Mouse (Mus musculus) skeletal muscle tissue, adult 2 months (tissue): ENCODE measurements at regions not wholly inside any gene's neighbourhood (a gene's known extent, or its start where the extent isn't known, plus 50 kb on each side); places are given as distances from the start of the nearest gene placed in this dataset.

ENCODE experiments used
- DNase-seq: peaks from one replicate; pipeline ENCODE4 v3.0.0-alpha.2; 2012; ENCODE audit warnings: low read depth, low spot score

GRCm38 (mm10) chr4:68648311-68648710 lies 305.9 kb downstream of the Brinp1 start:
- DNase-seq, result no peak

DNA sequence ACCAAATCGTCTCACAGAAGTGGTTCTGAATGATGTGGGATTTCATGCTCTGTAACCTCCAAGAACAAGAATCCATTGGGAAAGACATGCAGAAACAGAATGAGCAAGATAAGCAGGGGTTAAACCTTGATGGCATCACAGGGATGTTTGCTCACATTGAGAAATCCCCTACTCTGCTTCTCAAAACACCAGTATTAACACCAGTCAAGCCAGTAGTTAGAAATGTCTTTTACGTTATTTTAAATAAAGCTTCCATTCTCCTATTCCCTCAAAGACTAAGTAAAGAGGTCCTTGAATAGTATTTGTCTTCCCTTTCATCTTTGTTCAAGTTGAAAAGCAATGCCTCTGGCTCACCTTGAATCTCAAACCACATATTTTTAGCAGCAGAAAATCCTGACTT lies 320.9 kb downstream of the Brinp1 start:
- no peak for DNase-seq

- DNase-seq, result no peak
Observed at GRCm38 (mm10) chr4:68624025-68624342, 330.2 kb downstream of the Brinp1 start.

DNA sequence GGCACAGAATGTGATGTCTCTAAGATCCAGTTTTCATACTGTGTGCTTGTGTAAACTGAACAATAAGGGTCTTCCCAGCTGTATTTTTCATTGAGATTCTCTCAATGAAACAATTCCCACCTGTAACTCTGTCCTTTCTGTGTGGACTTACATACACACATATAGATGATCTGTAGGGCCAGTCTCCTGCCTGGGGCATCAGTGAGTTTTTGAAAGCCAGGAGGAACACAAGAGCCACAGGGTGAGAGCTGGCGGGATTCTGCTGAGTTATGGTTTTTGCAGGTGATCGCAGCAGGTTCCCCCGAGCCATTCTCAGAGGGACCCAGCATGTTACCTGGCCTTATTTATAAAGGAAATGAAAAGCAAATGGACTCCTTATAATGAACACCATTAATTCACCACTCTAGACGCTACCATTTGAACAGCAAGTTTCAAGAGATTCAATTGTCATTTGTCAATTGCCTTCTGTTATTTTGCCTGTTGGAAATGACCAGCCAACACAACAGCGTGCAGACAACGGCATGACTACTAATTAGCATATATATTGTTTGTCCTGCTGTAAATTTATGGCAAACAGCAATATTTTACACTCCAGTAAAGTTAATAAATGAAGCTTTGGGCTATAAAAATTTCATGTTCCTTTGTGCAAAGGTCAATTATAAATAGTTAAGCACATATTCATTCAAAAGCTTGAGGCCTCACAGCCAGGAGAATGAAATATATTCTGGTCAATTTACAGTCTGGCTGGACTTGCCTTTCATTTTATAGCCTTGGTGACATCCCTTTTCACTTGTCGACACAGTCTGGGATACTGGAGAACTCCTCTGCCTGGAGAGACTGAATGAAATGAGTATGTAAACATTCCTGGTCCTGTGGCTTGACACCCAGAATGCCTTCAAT lies 330.8 kb downstream of the Brinp1 start:
- DNase-seq, result no peak

- DNase-seq, result no peak
Observed at GRCm38 (mm10) chr4:68620585-68620984, 333.6 kb downstream of the Brinp1 start.

GRCm38 (mm10) chr4:68615706-68616397 lies 338.3 kb downstream of the Brinp1 start:
- DNase-seq, result no peak

GRCm38 (mm10) chr4:68612263-68613012 lies 341.8 kb downstream of the Brinp1 start:
- DNase-seq, result no peak

DNA sequence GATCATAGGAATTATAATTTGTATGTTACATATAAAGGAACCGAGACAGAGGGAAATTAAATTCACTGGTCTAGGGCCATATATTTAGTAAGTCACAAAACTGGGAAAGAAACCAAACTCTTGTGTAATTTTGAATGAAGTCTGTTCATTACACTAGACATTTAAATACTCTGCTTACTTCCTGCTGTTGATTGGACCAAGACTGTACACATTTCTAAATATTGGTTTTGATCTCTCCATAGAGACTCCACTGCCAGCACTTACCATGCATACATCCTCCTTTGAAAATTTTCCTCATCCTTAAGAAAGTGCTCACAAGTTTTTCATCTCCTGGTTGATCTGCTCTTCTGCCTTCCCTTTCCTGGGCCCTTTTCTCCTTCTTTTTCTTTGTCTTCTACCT lies 358.9 kb downstream of the Brinp1 start:
- DNase-seq, result no peak

DNA sequence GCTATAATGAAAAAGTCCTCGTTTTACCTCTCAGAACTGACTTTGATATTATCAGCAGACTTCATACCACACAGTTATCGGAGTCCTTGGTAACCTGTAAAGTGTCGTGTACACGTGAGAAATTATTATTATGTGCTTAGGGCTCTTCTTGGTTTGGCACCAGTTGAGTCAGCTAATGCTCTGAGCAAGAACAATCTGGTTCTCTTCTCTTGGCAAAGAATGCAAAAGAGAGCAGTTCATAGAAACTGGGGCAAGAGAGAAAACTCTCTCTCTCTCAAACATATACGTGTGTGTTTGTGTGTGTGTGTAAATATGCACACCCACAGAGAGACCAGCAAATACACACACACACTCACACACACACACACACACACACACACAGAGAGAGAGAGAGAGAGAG lies 378.8 kb downstream of the Brinp1 start:
- DNase-seq, result no peak

DNA sequence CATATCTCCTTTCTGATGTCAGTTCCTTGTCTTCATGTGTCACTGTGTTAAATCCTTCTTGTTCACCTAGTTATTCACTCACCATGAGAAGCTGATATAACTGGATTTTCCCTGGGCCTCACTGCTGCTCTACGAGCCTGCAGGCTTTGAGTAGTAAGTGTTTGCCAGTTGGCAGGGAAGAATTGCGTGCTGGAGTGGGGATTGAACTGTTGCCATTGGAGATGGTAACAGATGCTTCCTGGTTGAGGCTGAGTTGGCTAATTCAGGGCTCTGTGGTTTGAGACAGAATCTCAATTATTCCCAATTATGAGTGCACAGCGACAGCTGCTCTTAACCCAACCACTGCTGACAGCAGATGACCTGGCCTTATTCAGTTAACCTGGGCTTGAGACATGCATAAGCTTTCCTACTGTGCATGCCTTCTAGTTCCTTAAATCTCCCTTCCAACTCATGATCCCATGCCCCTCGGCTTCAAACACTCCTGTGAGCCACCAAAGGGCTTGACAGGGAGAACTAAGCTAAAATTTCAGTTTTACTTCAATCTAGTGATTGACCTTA lies 379.5 kb downstream of the Brinp1 start:
- DNase-seq, result peak; percentile 4

DNA sequence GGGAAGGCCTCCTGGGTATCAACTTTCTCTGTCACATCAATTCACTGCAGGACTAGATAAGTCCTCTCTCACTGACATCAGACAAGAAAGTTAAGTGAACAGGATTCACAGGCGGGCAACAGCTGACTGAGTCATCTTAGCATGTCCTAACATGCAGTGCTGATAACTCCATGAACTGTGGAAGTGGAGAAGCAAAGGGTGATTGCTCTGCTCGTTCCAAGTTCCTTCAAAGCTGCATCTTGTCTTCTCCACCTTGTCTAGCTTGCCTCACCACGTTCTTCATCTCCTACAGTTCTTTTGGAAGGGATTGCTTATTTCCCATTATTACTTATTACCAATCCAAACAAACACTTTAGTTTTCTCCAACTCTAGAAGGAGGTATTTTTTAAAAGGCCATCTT lies 380.9 kb downstream of the Brinp1 start:
- DNase-seq, result no peak

GRCm38 (mm10) chr4:68572521-68572920 lies 381.7 kb downstream of the Brinp1 start:
- DNase-seq, result no peak

GRCm38 (mm10) chr4:68536254-68536653 lies 417.9 kb downstream of the Brinp1 start:
- DNase-seq, result no peak

GRCm38 (mm10) chr4:68535815-68536214 lies 418.4 kb downstream of the Brinp1 start:
- no peak for DNase-seq

GRCm38 (mm10) chr4:68532056-68532455 lies 422.1 kb downstream of the Brinp1 start:
- peak; percentile 10 for DNase-seq

DNA sequence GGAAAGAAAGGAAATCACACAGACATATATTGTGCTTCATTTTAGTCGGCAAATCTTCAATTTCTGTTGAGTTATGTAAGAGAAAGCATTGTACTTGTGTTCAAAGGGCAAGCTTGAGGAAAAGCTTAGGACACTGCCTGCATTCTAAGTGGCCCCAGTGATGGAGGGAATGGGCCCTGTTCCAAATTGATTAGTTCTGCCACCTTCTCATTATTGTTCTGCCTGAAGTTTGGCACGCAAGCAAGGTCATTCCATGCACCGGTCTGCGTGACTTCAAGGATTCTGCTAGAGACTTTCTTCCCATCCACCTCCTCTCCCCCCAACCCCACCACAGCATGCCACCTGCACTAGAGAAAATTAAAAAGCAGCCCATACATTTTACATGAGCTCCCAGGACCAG lies 466.2 kb downstream of the Brinp1 start:
- no peak for DNase-seq

GRCm38 (mm10) chr4:68486876-68487275 lies 467.3 kb downstream of the Brinp1 start:
- DNase-seq, result no peak

GRCm38 (mm10) chr4:68461783-68462182 lies 492.4 kb downstream of the Brinp1 start:
- DNase-seq, result no peak

GRCm38 (mm10) chr4:68416046-68416445 lies 538.2 kb downstream of the Brinp1 start:
- DNase-seq, result no peak

DNA sequence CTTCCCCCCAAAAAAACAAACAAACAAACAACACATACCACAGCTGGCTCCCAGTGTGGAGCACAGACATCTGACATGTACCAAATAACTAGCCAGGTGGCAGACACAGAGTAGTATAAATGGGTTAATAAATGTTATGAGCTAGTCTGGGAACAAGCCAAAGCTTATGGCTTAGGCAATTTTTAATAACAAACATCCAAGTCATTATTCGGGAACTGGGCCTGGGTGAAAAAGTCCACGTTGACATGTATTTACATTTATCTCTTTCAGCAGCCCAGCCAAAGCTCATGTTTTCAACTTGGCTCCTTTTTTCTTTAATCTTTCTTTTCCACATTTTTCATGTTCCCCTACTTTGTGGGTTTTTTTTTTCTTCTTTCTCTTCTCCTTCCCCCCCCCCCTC lies 543.4 kb downstream of the Brinp1 start:
- no peak for DNase-seq

DNA sequence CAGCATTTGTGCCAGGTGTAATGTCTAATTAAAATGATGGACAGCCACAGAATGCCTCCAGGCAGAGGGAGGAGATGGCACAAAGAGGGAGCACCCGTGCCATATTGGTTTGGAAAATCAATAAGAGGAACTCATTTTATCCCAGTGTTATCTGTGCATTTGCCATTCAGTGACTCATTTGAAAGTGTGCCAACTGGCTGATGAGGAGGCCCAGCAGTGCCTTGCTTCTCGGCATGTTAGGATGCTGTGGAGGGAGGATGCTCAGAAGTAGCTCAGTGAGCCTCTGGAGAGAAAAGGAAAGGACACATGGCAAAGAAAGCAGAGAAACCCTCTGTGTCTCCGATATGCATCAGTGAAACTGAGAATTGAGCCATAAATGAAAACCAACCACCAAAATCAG lies 549.8 kb downstream of the Brinp1 start:
- DNase-seq, result no peak

GRCm38 (mm10) chr4:68387097-68387496 lies 567.1 kb downstream of the Brinp1 start:
- no peak for DNase-seq
